Mouse (Mus musculus) stomach, embryonic 14.5 days (tissue): ENCODE measurements around the gene Mtfmt. TPM values are rescaled to one million over a fixed set of nuclear protein-coding genes. Genes with fewer than 3 reads are reported as not detected.

Experiments
- ATAC-seq: fragments of 200-750 bp; cut with Nextera tagmentation; 2 replicates; pipeline ENCODE4 v1.8.0; 2017; ENCODE audit warnings: low read depth, moderate TSS enrichment; ENCODE audit not compliant: insufficient number of reproducible peaks, insufficient read depth, low FRiP score
- H3K27ac ChIP-seq: fragments of 300-500 bp; sonication (generic); 2 replicates; pipeline ENCODE4 v1.5.1; 2014; ENCODE audit warnings: mild to moderate bottlenecking, low read length, moderate library complexity, mixed read lengths
- H3K27me3 ChIP-seq: fragments of 300-500 bp; sonication (generic); 2 replicates; pipeline ENCODE4 v1.6.1; 2014; ENCODE audit warnings: low read length, control low read depth, mixed read lengths; ENCODE audit not compliant: control insufficient read depth, insufficient read depth
- H3K36me3 ChIP-seq: fragments of 300-500 bp; sonication (generic); 2 replicates; pipeline ENCODE4 v1.6.1; 2014; ENCODE audit warnings: mild to moderate bottlenecking, control low read depth, low read length, moderate library complexity, mixed read lengths; ENCODE audit not compliant: control insufficient read depth, insufficient read depth
- H3K4me1 ChIP-seq: fragments of 300-500 bp; sonication (generic); 2 replicates; pipeline ENCODE4 v1.6.1; 2014; ENCODE audit warnings: low read length, control low read depth, mixed read lengths; ENCODE audit not compliant: control insufficient read depth, insufficient read depth
- H3K4me2 ChIP-seq: fragments of 300-500 bp; sonication (generic); replicated peaks from 2 replicates; pipeline ENCODE4 v1.6.1; 2014; ENCODE audit warnings: low read depth, low read length, control low read depth
- H3K4me3 ChIP-seq: fragments of 300-500 bp; sonication (generic); 2 replicates; pipeline ENCODE4 v1.5.1; 2014; ENCODE audit warnings: low read depth, low read length, control low read depth
- H3K9ac ChIP-seq: fragments of 300-500 bp; sonication (generic); replicated peaks from 2 replicates; pipeline ENCODE4 v1.6.1; 2014; ENCODE audit warnings: low read depth, mild to moderate bottlenecking, control low read depth, low read length, moderate library complexity, mixed read lengths
- H3K9me3 ChIP-seq: fragments of 300-500 bp; sonication (generic); 2 replicates; pipeline ENCODE4 v1.6.1; 2016; ENCODE audit warnings: low read depth, low read length, control low read depth; ENCODE audit not compliant: control insufficient read depth
- WGBS: fragments of 180-500 bp; shearing (Covaris S2); extraction: QIAGEN DNeasy Blood & Tissue Kit; methylation state at CpG from one replicate; pipeline ENCODE4 v1.1.7; 2014; 5-methylcytosine and 5-hydroxymethylcytosine counted together
- polyA plus RNA-seq: library from polyadenylated mRNA; unstranded; fragments of >200 nt; fragmentation: Nextera tagmentation; extraction: Ambion mirVana; gene quantifications from 2 replicates; pipeline ENCODE4 v1.2.1, GENCODE M21; 2014

The Mtfmt gene
- polyA plus RNA-seq, 1 experiment from 2014 or later = 24.1 TPM

- 0 out of 2 replicates have a peak overlapping the region, but pooled peaks have one; percentile 5 for H3K4me2 ChIP-seq
- no peak overlapping the region for H3K27ac ChIP-seq
- H3K9ac ChIP-seq = no peak overlapping the region
- H3K36me3 ChIP-seq = peaks cover 5% of the 10 kb centered on the region
- no peaks in the 10 kb centered on the region for H3K9me3 ChIP-seq
- H3K4me3 ChIP-seq = no peak overlapping the region
- H3K27me3 ChIP-seq = no peaks in the 10 kb centered on the region
- no peak for ATAC-seq
- peaks cover 8% of the 10 kb centered on the region; the same call in 1 of the 2 replicates for H3K4me1 ChIP-seq
- 68% methylated on average over 5 of the region's 5 CpGs for WGBS
Measured at GRCm38 (mm10) chr9:65462544-65462943, 27.0 kb downstream of the Mtfmt start.

GRCm38 (mm10) chr9:65464161-65464560, 28.6 kb downstream of the Mtfmt start:
- Histone ChIP-seq H3K27ac (no peak overlapping the region), H3K36me3 (peaks cover 6% of the 10 kb centered on the region), H3K9me3 (no peaks in the 10 kb centered on the region), H3K4me3 (no peak overlapping the region), H3K27me3 (no peaks in the 10 kb centered on the region), H3K9ac (no peak overlapping the region), H3K4me2 (no peak overlapping the region), H3K4me1 (peaks cover 8% of the 10 kb centered on the region; the same call in 1 of the 2 replicates)
- WGBS = 87% methylated on average over 6 of the region's 6 CpGs
- ATAC-seq = no peak

DNA sequence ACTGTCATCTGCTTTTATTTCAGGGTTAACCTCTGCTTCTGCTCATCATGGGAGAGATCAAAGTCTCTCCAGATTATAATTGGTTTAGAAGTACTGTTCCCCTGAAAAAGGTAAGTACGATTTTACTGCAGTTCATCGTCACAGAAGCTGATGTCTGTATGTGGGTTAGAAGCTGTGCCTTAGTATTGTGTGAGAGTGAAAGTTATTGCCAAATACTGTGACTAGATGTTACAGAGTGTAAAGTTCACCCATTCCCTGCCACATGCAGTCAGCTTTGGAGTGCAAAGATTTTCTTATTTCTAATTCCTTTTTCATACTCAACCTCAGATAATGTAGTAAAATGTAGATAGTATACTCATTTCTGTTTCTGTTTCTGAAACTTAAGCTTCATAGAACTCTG, 29.7 kb downstream of the Mtfmt start:
- no peak for ATAC-seq
- H3K27ac ChIP-seq = no peak overlapping the region
- 94% methylated on average over 2 of the region's 2 CpGs for WGBS
- no peak overlapping the region for H3K4me2 ChIP-seq
- no peaks in the 10 kb centered on the region for H3K9me3 ChIP-seq
- no peaks in the 10 kb centered on the region for H3K27me3 ChIP-seq
- no peak overlapping the region for H3K4me3 ChIP-seq
- H3K9ac ChIP-seq = no peak overlapping the region
- H3K4me1 ChIP-seq = peaks cover 8% of the 10 kb centered on the region; the same call in 1 of the 2 replicates
- H3K36me3 ChIP-seq = peaks cover 11% of the 10 kb centered on the region

GRCm38 (mm10) chr9:65467686-65468085, 32.1 kb downstream of the Mtfmt start:
- no peaks in the 10 kb centered on the region for H3K27me3 ChIP-seq
- H3K9ac ChIP-seq = no peak overlapping the region
- H3K4me2 ChIP-seq = no peak overlapping the region
- no peak for ATAC-seq
- peaks cover 11% of the 10 kb centered on the region for H3K36me3 ChIP-seq
- 51% methylated on average over 11 of the region's 11 CpGs for WGBS
- 0 out of 2 replicates have a peak, but pooled peaks cover under 1% of the 10 kb centered on the region for H3K4me1 ChIP-seq
- no peaks in the 10 kb centered on the region for H3K9me3 ChIP-seq
- no peak overlapping the region for H3K27ac ChIP-seq
- H3K4me3 ChIP-seq = no peak overlapping the region

- Histone ChIP-seq H3K36me3 (peaks cover 41% of the 10 kb centered on the region), H3K27me3 (no peaks in the 10 kb centered on the region), H3K9ac (no peak overlapping the region), H3K27ac (no peak overlapping the region), H3K4me1 (no peaks in the 10 kb centered on the region), H3K4me3 (no peak overlapping the region), H3K4me2 (no peak overlapping the region), H3K9me3 (no peaks in the 10 kb centered on the region)
- ATAC-seq = no peak
- 91% methylated on average over 4 of the region's 4 CpGs for WGBS
Measured at GRCm38 (mm10) chr9:65472769-65473168, 37.2 kb downstream of the Mtfmt start.

DNA sequence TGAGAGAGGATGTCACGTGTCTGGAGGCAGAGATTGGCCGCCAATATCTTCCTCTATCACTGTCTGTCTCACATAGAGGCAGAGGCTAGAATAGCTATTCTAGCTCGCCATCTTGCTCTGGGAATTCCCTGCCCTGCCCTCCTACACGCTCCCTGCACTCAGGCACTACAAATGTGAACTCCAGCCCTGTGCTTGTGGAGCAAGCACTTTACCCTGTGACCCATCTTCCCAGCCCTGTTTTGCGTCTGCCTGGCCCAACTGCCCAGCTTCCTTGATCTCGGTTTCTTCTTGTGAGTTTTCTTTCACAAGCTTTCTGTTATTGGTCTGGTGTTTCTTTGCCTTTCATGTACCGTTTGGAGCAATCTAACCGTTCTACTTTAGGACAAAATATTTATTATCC, 43.6 kb downstream of the Mtfmt start:
- ATAC-seq = no peak
- Histone ChIP-seq H3K4me3 (no peak overlapping the region), H3K27me3 (no peaks in the 10 kb centered on the region), H3K9me3 (no peaks in the 10 kb centered on the region), H3K9ac (no peak overlapping the region), H3K4me2 (no peak overlapping the region), H3K36me3 (peaks cover 75% of the 10 kb centered on the region), H3K4me1 (no peaks in the 10 kb centered on the region), H3K27ac (no peak overlapping the region)
- WGBS = 86% methylated on average over 8 of the region's 8 CpGs

- Histone ChIP-seq H3K27me3 (no peaks in the 10 kb centered on the region), H3K9ac (no peak overlapping the region), H3K4me1 (no peaks in the 10 kb centered on the region), H3K9me3 (no peaks in the 10 kb centered on the region), H3K4me3 (no peak overlapping the region), H3K27ac (no peak overlapping the region), H3K36me3 (peaks cover 73% of the 10 kb centered on the region), H3K4me2 (no peak overlapping the region)
- WGBS = 84% methylated on average over 5 of the region's 5 CpGs
- no peak for ATAC-seq
Measured at GRCm38 (mm10) chr9:65480071-65480470, 44.5 kb downstream of the Mtfmt start.

- no peak for ATAC-seq
- Histone ChIP-seq H3K9me3 (no peaks in the 10 kb centered on the region), H3K4me2 (no peak overlapping the region), H3K4me1 (no peaks in the 10 kb centered on the region), H3K9ac (no peak overlapping the region), H3K27me3 (no peaks in the 10 kb centered on the region), H3K36me3 (peaks cover 9% of the 10 kb centered on the region), H3K27ac (no peak overlapping the region), H3K4me3 (no peak overlapping the region)
- 90% methylated on average over 3 of the region's 3 CpGs for WGBS
Measured at GRCm38 (mm10) chr9:65491476-65491875, 55.9 kb downstream of the Mtfmt start.

GRCm38 (mm10) chr9:65492351-65492750, 56.8 kb downstream of the Mtfmt start:
- no peak for ATAC-seq
- H3K27ac ChIP-seq = no peak overlapping the region
- WGBS = 78% methylated on average over 2 of the region's 2 CpGs

More at GRCm38 (mm10) chr9:65492351-65492750, 56.8 kb downstream of the Mtfmt start:
- Histone ChIP-seq H3K4me3 (no peak overlapping the region), H3K4me2 (no peak overlapping the region), H3K36me3 (peaks cover 7% of the 10 kb centered on the region), H3K27me3 (no peaks in the 10 kb centered on the region), H3K4me1 (no peaks in the 10 kb centered on the region), H3K9me3 (no peaks in the 10 kb centered on the region), H3K9ac (no peak overlapping the region)
